Mouse (Mus musculus) megakaryocyte progenitor cell, adult 5-6 weeks (primary cell): ENCODE measurements around the gene Ms4a8a. TPM values are rescaled to one million over a fixed set of nuclear protein-coding genes. Genes with fewer than 3 reads are reported as not detected.

Experiments
- ATAC-seq: replicated peaks from 2 replicates; pipeline ENCODE4 v1.8.0; 2016; ENCODE audit warnings: mild to moderate bottlenecking, moderate TSS enrichment, inconsistent platforms; ENCODE audit not compliant: poor library complexity
- total RNA-seq, 2 experiments: library from RNA; stranded (forward) in 1 of 2; stranded (reverse) in 1 of 2; fragments of 157-497, 149-512 nt in 1 of 2; fragments of 200-1000 nt in 1 of 2; gene quantifications; 2 replicates each; pipeline versions ENCODE4 v1.2.3 to v1.2.4; 2015 to 2017

The Ms4a8a gene
- 0.17 TPM in 1 of 2 replicates, not detected in the other for total RNA-seq (2015)
- 1.5 TPM in 1 of 2 replicates, not detected in the other for total RNA-seq (2017)

DNA sequence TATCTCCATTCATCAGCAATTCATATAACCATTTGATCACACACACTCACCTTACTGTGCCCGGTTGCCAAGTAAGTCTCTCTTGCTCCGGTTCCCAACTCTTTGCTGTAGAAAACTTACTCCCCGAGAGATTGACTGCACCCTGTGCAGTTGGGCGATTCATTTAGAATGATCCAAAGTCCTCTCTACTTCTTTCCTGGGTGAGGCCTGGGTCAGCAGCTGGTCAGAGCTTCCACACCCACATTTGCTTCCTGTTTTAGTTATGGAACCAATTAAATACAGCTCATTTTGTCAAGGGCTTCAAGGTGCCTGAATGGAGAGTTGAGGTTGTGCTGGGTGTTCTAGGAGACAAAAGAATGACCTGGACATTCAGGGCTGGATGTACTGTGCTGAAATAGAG, at the start of gene Ms4a8a:
TSS of gene Ms4a8a (minus strand) at position 169 of the 400 bp plus-strand sequence.
- no peak for ATAC-seq

DNA sequence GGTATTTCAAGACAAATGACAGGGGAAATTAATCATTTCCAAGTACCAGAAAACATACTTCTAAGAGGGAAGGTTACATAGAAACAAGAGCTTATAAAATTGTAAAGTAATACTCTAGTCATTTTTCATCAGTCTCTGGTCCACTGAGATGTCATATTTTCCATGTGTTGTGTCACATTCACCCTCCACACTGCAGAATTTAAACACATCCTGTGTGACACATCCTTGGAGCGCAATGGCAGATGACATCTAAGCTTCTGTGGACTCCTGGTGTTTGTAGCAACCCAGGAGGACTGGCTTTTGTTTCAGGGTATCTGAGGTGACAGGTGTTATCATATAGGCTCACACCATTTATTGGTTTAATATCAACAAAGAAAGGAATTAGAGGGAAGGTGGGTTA, 48.8 kb upstream of the Ms4a8a start:
- ATAC-seq: no peak

DNA sequence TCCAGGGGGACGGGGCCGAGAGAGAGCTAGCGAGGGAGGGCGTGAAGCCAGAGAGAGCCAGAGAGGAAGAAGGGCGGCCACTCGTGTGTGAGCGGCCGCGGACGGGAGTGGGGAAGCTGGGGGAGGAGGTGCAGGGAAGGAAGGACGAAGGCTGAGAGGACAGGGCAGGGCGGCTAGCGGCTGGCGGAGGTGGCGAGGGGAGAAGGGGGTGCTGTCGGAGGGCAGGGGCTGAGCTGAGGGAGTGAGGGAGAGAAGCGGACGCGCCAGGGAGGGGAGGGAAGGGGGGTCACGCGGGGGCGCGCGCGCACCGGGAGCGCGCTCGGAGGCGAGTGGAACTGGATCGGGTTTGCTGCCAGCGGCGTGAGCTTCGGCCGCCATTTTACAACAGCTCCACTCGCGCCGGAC, 40.1 kb upstream of the Ms4a8a start:
- ATAC-seq: peak; percentile 96

DNA sequence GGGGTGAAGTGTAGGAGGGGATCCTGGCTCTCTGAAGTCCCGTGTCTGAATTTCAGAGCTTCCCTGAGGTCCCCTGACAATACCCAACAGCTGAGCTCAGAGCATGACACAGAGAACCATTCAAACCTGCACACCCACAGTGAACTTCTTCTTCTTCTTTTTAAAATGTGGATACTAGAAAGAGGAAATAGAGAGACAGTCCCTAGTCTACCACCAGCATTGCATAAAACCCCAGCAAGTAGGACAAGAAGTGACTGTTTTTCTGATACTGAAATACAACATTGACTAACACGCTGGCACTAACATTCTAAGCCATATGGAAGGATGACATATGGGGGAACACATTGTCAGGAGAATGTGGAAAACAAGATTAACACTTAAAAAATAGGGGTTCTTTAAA, 38.4 kb upstream of the Ms4a8a start:
- ATAC-seq: peak; percentile 66

GRCm38 (mm10) chr19:11107746-11108145, 26.8 kb upstream of the Ms4a8a start:
- ATAC-seq: peak; percentile 96

DNA sequence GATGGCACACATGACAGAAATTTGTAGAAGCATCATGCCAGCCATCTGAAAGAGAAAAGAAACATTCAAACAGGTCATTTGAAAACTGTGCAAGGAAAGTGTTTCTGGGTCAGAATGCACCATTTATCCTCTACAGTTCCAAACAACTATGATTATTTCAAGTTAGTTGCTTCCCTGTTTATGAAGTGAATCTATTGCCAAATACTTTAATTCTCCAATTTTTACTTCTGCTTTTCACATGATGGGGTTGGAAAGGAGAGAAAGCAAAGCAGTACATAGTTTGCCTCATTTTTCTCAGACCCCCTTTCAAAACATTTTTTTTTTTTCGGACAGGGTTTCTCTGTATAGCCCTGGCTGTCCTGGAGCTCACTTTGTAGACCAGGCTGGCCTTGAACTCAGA, 21.0 kb upstream of the Ms4a8a start:
- peak; percentile 63 for ATAC-seq

- ATAC-seq: peak; percentile 61
Measured at GRCm38 (mm10) chr19:11098401-11098800, 17.5 kb upstream of the Ms4a8a start.

GRCm38 (mm10) chr19:11092131-11092530, 11.2 kb upstream of the Ms4a8a start:
- peak; percentile 50; the same call in 1 of the 2 replicates for ATAC-seq

DNA sequence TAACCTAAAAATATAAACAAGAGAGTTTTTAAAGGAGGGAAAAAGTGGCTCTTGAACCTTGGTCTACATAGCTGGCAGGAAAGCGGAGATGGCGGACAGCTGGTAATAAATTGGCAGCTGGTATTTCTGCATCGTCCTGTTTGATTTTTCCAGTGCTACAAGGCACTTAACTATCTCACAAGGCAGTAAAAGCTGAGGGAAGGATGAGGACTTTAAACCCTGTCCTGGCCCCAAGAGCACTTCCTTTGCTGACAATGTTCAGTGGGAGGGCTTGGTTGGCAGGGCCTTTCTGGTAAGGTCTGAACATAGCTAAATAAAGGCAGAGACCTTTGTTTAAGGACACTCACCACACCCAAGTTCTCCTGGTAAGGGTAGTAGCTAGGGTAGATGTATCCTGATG, 10.5 kb downstream of the Ms4a8a start:
- ATAC-seq: no peak

DNA sequence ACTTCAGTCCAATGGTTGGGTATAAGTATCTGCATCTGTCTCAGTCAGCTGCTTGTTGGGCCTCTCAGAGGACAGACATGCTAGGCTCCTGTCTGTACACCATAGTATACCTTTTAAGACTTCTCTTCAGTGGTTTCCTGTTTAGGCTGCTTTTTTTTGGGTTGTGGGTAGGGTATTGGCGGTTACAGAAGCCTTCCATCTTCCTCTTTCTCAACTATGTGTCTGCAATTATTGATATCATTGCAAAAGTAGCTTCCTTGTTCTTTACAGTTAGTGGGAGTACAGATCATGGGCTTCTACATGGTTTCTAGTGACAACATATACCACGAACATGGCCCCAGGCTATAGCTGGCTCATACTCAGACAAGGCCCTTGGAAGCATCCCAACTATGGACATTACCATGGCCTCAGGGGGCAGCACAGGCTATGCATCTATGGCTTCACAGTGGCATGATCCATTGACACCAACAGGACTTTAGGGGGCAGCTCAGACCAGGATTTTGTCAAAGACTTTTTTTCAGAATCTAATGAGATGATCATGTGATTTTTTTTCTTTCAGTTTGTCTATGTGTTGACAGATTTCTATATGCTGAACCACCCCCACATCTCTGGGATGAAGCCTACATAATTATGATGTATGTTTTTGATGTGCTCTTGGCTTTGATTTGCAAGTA, 15.6 kb downstream of the Ms4a8a start:
- ATAC-seq: peak; percentile 98

DNA sequence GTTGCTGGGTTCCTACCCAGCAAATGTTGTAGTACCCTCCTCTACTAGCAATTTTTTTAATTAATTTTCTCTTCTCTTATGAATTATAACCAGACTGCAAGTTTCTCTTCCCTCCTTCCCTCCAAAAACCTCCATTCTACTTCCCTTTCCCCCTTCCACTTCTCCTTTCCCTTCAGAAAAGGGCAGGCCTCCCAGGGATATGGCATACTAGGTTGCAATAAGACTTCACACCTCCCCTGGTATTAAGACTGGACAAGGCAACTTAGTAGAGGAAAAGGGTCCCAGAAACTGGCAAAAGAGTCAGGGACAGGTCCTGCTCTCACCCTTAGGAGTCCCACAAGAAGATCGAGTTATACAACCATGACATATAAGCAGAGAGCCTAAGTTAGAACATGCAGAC, 20.0 kb downstream of the Ms4a8a start:
- peak; percentile 46 for ATAC-seq

DNA sequence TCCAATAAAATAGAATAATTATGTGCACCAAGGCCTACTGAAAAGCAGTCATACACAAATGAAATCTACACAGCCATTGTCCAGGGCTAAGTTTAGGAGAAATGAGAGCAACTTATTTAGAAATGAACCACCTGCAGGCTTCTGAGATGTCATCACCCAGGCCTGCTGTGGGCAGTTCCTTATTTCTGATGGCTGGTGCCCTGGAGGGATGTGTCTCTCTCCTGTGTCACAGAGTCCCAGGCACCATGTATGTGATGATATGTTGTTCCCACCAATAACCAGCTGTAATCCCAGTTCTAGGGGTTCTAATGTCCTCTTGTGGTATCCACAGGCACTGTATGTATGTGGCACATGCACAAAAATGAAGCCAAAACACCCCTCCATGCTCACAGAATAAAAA, 20.9 kb downstream of the Ms4a8a start:
- ATAC-seq: peak; percentile 91

DNA sequence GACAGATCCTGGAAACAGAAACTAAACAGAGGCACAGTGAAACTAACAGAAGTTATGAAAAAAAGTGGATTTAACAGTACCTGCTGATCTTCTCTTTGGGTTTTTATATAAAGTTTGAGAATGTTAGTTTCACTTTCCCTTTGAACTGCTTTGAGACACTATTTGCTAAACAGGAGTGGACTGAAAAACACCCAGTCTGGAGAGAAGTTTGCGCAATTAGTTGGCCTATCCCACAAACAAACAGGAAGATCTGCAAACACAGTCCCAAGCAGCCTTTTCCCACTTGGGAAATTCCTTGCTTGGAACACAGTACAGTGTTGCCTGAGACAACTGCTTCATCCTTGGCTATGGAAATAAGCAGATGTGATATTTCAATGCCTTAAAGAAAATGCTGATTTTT, 25.2 kb downstream of the Ms4a8a start:
- peak; percentile 39; the same call in 1 of the 2 replicates for ATAC-seq

GRCm38 (mm10) chr19:11053277-11053676, 27.6 kb downstream of the Ms4a8a start:
- no peak for ATAC-seq

- ATAC-seq: no peak
Measured at GRCm38 (mm10) chr19:11052877-11053276, 28.0 kb downstream of the Ms4a8a start.

- 0 out of 2 replicates have a peak, but pooled peaks have one; percentile 7 for ATAC-seq
Measured at GRCm38 (mm10) chr19:11050286-11050685, 30.6 kb downstream of the Ms4a8a start.

GRCm38 (mm10) chr19:11049426-11049825, 31.5 kb downstream of the Ms4a8a start:
- no peak for ATAC-seq

GRCm38 (mm10) chr19:11048503-11048902, 32.4 kb downstream of the Ms4a8a start:
- no peak for ATAC-seq

GRCm38 (mm10) chr19:11048009-11048408, 32.9 kb downstream of the Ms4a8a start:
- peak; percentile 48 for ATAC-seq

- ATAC-seq: peak; percentile 95
Measured at GRCm38 (mm10) chr19:11044996-11045711, 35.7 kb downstream of the Ms4a8a start.

DNA sequence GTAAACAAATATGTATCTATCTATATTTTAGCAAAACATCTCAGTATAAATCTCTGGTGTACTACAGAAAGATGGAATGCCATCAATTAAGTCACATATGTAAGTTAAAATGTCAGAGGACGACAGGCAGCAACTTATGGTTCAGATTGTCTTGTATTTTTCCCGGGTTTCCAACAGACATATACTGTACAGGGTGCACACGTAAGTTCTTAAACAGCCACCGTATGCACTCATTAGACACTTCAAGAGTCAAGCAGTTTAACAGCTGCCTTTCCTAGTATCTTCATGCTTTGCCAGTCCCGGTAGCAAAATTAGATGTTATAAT, 36.3 kb downstream of the Ms4a8a start:
- 0 out of 2 replicates have a peak, but pooled peaks have one; percentile 6 for ATAC-seq

DNA sequence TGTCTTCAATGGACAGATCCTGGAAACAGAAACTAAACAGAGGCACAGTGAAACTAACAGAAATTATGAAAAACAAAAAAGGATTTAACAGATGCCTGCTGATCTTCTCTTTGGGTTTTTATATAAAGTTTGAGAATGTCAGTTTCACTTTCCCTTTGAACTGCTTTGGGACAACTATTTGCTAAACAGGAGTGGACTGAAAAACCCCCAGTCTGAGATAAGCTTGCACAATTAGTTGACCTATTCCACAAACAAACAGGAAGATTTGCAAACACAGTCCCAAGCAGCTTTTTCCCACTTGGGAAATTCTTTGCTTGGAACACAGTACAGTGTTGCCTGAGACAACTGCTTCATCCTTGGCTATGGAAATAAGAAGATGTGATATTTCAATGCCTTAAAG, 43.3 kb downstream of the Ms4a8a start:
- no peak for ATAC-seq
